Mouse (Mus musculus) C2C12 (cell line): ENCODE measurements at regions not wholly inside any gene's neighbourhood (a gene's known extent, or its start where the extent isn't known, plus 50 kb on each side); places are given as distances from the start of the nearest gene placed in this dataset.

ENCODE experiments used
- H3K27me3 ChIP-seq: one replicate; pipeline ENCODE4 v1.6.1; 2011; ENCODE audit not compliant: control insufficient read depth, insufficient read depth, insufficient read length
- H3K36me3 ChIP-seq: one replicate; pipeline ENCODE4 v1.6.1; 2011; ENCODE audit not compliant: control insufficient read depth, insufficient read depth
- H3K4me3 ChIP-seq: one replicate; pipeline ENCODE4 v1.5.1; 2011; ENCODE audit warnings: mild to moderate bottlenecking, control low read depth; ENCODE audit not compliant: poor library complexity, insufficient read depth, severe bottlenecking
- H3K79me2 ChIP-seq: one replicate; pipeline ENCODE4 v1.6.1; 2011; ENCODE audit not compliant: control insufficient read depth, insufficient read depth
- H3K79me3 ChIP-seq: one replicate; pipeline ENCODE4 v1.6.1; 2011; ENCODE audit warnings: low read depth, control low read depth
- H3ac ChIP-seq: one replicate; pipeline ENCODE3; 2011; ENCODE audit warnings: low read depth; ENCODE audit not compliant: control insufficient read depth, insufficient read length
- CEBPB ChIP-seq: IDR thresholded peaks from one replicate; pipeline ENCODE4 v1.6.1; 2011; ENCODE audit warnings: low read depth, mild to moderate bottlenecking, control low read depth, moderate library complexity
- CTCF ChIP-seq: IDR thresholded peaks from one replicate; pipeline ENCODE4 v1.5.1; 2011; ENCODE audit not compliant: control insufficient read depth, insufficient read depth, insufficient read length
- FOSL1 ChIP-seq: IDR thresholded peaks from one replicate; pipeline ENCODE4 v1.8.0; 2011; ENCODE audit warnings: mild to moderate bottlenecking, low read length; ENCODE audit not compliant: poor library complexity, insufficient read depth, severe bottlenecking
- MAX ChIP-seq: IDR thresholded peaks from one replicate; pipeline ENCODE4 v1.6.1; 2011; ENCODE audit warnings: mild to moderate bottlenecking, control low read depth
- MYOD1 ChIP-seq: IDR thresholded peaks from one replicate; pipeline ENCODE4 v1.6.1; 2011; ENCODE audit warnings: low read depth; ENCODE audit not compliant: control insufficient read depth, insufficient read length
- MYOG ChIP-seq: IDR thresholded peaks from one replicate; pipeline ENCODE4 v1.6.1; 2011; ENCODE audit not compliant: control insufficient read depth, insufficient read length; ENCODE audit errors: extremely low read depth
- USF1 ChIP-seq: IDR thresholded peaks from one replicate; pipeline ENCODE4 v1.6.1; 2011; ENCODE audit warnings: low read depth, mild to moderate bottlenecking, control low read depth, moderate library complexity

DNA sequence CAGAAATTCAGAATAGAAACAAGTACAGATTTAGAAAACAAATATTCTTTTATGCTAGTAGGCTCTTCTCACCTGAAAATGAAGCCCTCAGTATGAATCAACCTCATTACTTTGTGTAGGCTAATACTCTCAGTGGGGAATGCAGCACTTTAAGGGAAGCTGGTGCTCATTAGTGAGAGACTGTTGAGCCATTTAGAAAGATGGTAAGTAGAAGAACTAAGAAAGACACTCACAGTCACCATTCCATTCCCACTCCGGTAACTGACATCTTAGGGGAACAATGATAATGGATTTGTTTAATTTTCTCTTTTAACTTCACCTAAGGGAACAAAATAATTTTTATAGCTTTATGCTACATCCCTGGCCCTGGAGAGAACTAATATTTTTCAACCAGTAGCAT, 648.0 kb upstream of the Nova1 start:
- no peaks in the 10 kb centered on the region for H3K79me3 ChIP-seq
- no peaks in the 10 kb centered on the region for H3K79me2 ChIP-seq
- TF ChIP-seq MYOD1, result no peak
- TF ChIP-seq MAX, result no peak
- TF ChIP-seq USF1, result no peak
- TF ChIP-seq CEBPB, result no peak
- TF ChIP-seq FOSL1, result no peak
- no peak for TF ChIP-seq CTCF
- no peak for TF ChIP-seq MYOG
- no peaks in the 10 kb centered on the region for H3K27me3 ChIP-seq
- no peak overlapping the region for H3K4me3 ChIP-seq
- no peaks in the 10 kb centered on the region for H3K36me3 ChIP-seq
- H3ac ChIP-seq, result no peak overlapping the region

DNA sequence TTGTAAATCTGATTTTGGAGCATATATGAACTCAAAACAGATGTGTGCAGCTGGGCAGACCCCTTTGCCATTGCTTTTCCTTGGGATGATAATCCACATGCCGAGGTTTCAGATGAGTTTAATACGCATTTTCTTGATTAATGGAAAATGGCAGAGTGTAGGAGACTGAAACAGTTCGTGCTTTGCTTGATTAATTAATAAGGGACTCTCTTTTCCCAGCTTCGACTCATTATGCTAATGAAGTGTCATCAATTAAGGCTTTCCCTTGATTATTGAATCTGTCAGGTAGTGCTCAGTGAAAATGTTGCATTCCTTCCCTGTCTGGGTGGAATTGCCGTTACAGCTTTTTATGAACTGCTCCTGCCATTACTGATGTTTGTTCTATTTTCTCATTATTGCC, 647.2 kb upstream of the Nova1 start:
- no peak overlapping the region for H3K4me3 ChIP-seq
- no peaks in the 10 kb centered on the region for H3K79me3 ChIP-seq
- no peak overlapping the region for H3ac ChIP-seq
- no peaks in the 10 kb centered on the region for H3K79me2 ChIP-seq
- no peaks in the 10 kb centered on the region for H3K36me3 ChIP-seq
- TF ChIP-seq CTCF, result no peak
- no peak for TF ChIP-seq CEBPB
- no peak for TF ChIP-seq USF1
- no peak for TF ChIP-seq MAX
- no peak for TF ChIP-seq FOSL1
- no peak for TF ChIP-seq MYOG
- no peak for TF ChIP-seq MYOD1
- H3K27me3 ChIP-seq, result no peaks in the 10 kb centered on the region

DNA sequence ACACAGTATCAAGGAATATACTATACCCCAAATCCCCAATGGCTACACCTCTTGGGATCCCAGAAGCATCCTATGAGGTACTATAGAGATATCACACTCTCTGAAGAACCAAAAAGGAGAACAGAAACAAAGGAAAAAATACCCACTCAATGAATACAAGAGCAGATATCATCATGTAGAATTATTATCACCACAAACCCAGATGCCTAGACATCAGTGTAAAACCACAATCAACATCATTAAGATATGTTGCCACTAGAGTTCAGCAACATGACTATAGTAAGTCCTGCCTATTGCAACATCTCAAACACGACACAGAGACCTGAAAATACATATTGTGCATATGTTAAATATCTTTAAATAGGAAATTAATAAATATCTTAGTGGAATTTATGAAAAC, 612.9 kb upstream of the Nova1 start:
- no peak for TF ChIP-seq MYOD1
- no peak for TF ChIP-seq CTCF
- no peak for TF ChIP-seq USF1
- TF ChIP-seq MYOG, result no peak
- TF ChIP-seq MAX, result no peak
- TF ChIP-seq CEBPB, result no peak
- TF ChIP-seq FOSL1, result no peak

DNA sequence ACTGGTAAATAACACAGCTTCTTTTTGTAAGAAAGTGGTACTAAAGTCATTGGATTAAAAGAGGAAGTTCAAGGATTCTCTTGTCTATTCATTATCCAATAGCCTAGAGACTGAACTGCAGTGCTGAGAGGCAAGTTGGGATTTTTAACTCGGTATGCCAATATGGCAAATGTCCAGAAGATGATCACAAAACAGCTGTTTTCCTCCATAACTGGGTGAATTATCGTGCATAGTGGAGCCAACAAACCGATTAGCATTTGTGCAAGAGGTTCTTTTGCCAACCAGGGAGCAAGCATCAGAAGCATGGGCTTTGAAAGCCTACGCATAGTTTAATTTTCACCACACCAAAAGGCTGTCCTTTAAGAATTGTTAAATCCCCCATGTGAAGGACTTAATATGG, 593.5 kb upstream of the Nova1 start:
- no peaks in the 10 kb centered on the region for H3K36me3 ChIP-seq
- H3K4me3 ChIP-seq, result no peak overlapping the region
- no peaks in the 10 kb centered on the region for H3K79me3 ChIP-seq
- no peak for TF ChIP-seq CTCF
- H3ac ChIP-seq, result no peak overlapping the region
- H3K27me3 ChIP-seq, result no peaks in the 10 kb centered on the region
- no peaks in the 10 kb centered on the region for H3K79me2 ChIP-seq

More for the DNA sequence above, 612.9 kb upstream of the Nova1 start:
- no peak overlapping the region for H3ac ChIP-seq
- no peaks in the 10 kb centered on the region for H3K79me2 ChIP-seq
- H3K36me3 ChIP-seq, result no peaks in the 10 kb centered on the region
- H3K79me3 ChIP-seq, result no peaks in the 10 kb centered on the region
- H3K27me3 ChIP-seq, result no peaks in the 10 kb centered on the region
- no peak overlapping the region for H3K4me3 ChIP-seq

DNA sequence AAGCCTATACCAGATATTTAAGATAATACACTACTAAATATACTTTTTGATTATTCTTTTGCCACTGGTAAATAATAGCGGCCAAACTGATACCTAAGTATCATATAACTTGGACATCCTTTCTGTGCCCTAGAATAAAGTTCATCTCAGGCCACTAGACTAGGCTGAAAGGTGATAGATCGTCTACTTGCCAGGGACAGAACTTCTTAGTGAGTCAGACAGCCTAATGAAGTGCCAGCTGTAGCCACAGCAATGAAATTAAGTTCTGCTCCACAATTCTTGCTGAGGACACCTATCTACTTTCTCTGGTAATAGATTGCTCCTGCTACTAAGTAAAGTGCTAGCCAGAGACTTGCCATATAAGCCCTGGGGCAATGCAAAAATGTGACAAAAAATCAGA, 587.8 kb upstream of the Nova1 start:
- Histone ChIP-seq H3K36me3 (no peaks in the 10 kb centered on the region), H3ac (no peak overlapping the region), H3K4me3 (no peak overlapping the region), H3K79me2 (no peaks in the 10 kb centered on the region), H3K79me3 (no peaks in the 10 kb centered on the region), H3K27me3 (no peaks in the 10 kb centered on the region)
- TF ChIP-seq MAX (no peak), MYOD1 (no peak), FOSL1 (no peak), USF1 (no peak), CEBPB (no peak), CTCF (no peak), MYOG (no peak)

DNA sequence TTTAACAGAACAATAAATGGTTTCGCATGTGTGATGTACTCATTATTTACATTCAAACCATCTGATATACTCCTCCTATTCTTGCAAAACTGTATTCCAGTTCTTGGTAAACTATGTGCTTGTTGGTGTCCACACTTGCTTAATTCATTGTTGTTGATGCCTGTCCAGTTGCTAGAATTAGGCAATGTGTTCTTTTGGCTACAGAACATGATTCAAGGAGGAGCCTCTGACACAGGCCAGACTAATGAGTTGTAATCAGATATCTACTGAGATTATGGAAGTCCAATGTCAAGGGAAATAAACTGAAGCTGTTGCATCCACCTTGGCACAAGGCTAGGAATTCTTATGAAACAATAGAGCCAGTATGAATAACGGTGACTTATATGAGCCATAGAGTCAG, 587.4 kb upstream of the Nova1 start:
- Histone ChIP-seq H3K36me3 (no peaks in the 10 kb centered on the region), H3K79me2 (no peaks in the 10 kb centered on the region), H3K27me3 (no peaks in the 10 kb centered on the region), H3ac (no peak overlapping the region), H3K4me3 (no peak overlapping the region), H3K79me3 (no peaks in the 10 kb centered on the region)
- no peak for TF ChIP-seq MYOG
- no peak for TF ChIP-seq MAX
- TF ChIP-seq USF1, result no peak
- no peak for TF ChIP-seq CTCF
- no peak for TF ChIP-seq MYOD1
